Mouse (Mus musculus) testis, postnatal 10 days (tissue): ENCODE data around the gene Bco2.

ENCODE experiments used
- DNase-seq: peaks from one replicate; pipeline ENCODE4 v3.0.0; 2021; ENCODE audit warnings: low spot score

Gene Bco2

GRCm38 (mm10) chr9:50561145-50561917 is 6.3 kb upstream of the Bco2 start, which contains the start of gene Tex12:
Tex12 (minus strand) TSS chr9:50561325.
- peak; percentile 47 for DNase-seq

DNA sequence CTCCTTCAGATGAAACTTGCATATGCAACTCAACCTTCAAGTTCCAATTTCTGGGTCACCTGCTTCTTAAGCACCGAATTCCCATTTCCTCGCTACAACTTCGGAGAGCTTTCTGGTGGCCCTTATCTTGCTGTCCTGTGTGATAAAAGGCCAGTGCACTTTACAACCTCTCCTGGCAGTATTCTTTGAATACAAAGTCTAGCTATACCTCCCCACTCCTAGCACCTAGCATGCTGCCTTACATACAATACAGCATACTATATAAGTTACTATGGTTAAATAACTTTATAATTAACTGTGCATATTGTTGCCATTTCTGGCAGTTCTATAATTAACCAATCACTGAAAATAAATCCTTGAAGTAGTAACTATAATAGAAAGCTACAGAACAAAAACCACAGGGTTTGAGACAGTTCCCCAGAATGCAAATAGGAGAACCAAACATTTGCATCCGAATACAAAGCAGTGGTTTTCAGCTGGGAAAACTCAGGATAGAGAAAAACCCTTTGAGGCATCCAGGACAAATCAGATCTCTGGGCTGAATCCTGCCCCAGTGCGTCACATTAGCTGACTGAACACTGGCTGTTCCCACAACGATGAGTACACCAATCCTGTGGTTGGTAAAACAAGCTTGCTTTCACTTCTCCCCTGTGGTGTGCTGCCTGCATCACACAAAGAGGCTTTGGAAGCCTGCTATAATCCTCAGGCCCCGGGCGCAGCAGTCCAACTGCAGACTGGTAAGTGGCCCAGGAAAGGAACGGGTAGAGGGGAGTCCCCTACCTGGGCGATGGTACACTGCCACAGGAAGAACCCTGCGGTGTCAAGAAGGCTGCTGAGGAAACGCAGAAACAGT is 514 bp downstream of the Bco2 start, which contains the start of gene Il18:
TSS of gene Il18 (plus strand) at position 587 of the 853 bp plus-strand sequence.
- no peak for DNase-seq

DNA sequence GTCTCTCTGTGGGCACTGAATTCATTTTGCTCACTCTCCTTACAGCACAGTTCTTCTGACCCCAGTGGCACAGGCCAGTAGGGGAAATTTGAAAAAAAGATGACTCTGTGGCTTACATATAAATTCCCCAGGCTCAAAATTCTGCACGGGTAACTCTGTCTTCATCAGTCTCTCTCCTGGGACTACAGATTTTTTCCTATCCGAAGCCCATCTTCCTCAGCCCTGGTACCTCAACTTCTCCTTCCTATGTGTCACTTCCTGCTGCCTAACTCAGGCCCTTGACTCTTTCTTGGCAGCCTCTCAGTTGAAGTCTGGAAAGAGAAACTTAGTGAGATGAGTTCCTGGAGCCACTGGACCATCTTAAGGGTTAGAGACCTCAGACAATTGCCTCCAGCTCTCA is 1.4 kb downstream of the Bco2 start:
- DNase-seq, result no peak

DNA sequence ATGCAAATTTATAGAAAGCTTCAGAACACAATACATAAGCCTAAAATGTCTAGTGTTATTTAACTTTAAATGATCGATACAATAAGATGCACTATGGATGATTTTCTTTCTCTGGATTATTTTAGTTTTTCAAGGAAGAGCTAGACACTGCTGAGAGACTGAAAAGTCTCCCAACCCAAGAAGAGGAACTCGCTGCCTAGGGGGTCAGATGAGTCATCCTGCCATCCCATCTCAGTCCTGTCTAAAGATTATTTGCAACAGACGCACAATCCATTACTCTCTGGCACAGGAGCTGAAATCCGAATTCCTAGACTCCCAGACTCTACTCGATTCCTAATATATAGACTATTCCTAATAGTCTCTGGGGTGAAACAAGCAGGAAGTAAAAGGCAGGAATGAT is 2.8 kb downstream of the Bco2 start:
- no peak for DNase-seq

- DNase-seq, result no peak
These were observed 6.0 kb downstream of the Bco2 start for GRCm38 (mm10) chr9:50548936-50549335.

DNA sequence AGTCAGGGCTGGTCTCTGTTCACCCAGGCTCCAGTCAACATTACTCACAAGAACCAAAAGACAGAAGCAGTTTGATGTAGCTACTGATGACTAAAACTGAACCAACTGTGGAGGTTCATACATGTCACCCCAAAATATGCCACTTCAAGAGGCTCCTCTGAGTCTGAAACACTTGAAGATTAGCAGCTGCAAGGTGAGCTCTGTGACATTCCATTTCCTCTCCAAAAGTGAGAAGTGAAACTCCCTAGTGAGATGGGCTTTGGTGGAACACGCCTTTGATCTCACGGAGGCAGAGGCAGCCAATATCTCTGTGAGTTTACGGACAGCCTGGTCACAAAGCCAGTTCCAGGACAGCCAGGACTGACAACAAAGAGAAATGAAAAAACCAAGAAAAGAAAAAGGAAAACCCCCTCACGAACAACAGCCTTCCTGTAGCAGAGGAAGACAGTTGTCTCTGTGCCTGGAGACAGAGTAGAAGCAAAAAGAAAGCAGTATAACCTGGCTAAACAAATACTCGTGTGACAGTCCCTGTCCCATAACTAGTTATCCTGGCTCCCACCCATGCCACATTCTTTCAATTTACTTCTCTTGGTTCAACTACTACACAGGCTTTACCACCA is 7.0 kb downstream of the Bco2 start:
- DNase-seq, result no peak

GRCm38 (mm10) chr9:50542401-50542800 is 12.6 kb downstream of the Bco2 start:
- DNase-seq, result no peak

- no peak for DNase-seq
These were observed 14.8 kb downstream of the Bco2 start for GRCm38 (mm10) chr9:50540170-50540569.

GRCm38 (mm10) chr9:50537295-50537694 is 17.7 kb downstream of the Bco2 start:
- DNase-seq, result no peak

DNA sequence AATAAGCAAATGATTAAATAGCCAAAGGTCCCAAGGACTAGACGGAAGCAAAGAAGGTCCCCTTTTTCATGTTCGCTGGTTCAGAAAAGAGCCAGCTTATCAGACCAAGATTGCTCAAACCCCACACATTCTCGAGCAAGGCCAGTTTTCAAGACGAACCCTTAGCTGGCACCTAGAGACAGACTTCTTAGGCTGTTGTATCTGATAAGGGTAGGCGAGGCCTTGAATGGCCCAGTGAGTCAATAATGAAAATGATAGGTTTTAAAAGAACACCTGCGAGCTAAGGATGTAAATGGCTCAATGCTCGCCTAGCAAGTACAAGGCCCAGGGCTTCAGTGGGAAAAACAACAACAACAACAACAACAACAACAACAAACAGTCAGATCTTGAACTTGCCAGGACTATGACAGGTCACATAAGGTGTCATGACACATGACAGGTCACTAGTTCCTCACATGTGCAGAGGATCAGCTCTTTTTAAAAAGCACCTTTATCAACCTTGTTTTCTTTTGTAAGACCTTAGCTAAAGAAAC is 18.3 kb downstream of the Bco2 start:
- DNase-seq, result no peak

DNA sequence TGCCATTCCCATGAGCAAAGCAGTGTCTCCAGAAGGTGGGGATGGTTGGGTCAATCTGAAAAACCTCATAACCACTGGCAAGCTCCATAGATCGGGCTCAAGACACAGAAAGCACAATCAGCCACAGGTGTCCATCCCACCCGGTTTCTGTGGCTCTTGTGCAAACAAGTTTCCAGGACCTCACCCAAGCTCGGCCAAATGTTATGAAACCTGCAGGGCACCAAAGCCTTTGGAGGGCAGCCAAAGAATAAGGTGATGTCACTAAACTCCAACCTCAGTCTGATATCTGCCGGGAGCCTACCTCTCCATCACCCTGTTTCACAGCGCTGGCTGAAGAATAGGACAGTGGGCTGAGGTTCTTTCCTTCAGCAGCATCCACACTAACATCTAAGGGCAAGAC is 19.1 kb downstream of the Bco2 start:
- DNase-seq, result peak; percentile 33

DNA sequence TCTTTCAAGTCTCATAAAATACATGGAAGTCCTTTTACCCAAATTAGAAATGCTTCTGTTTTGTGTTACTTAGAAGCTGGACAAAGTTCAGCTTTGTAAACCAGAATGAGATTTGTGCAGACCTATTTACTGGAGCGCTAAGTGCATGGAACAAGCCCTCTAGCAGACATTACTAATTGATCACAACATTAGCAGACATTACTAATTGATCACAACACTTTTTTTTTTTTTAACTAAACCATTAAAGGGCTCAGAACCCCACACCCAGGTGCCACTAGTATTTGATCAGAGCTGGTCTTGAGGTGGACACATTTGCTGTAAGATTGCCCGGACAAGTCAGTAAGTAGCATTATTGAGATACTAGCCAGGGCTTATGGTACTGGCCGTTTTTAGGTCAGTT is 21.2 kb downstream of the Bco2 start:
- DNase-seq, result no peak

- DNase-seq, result no peak
These were observed 21.7 kb downstream of the Bco2 start for GRCm38 (mm10) chr9:50533328-50533727.

- no peak for DNase-seq
These were observed 24.1 kb downstream of the Bco2 start for GRCm38 (mm10) chr9:50530890-50531289.

GRCm38 (mm10) chr9:50528293-50528892 is 26.6 kb downstream of the Bco2 start, which contains the start of gene Pts:
Pts (minus strand) TSS chr9:50528724.
- DNase-seq, result peak; percentile 98

DNA sequence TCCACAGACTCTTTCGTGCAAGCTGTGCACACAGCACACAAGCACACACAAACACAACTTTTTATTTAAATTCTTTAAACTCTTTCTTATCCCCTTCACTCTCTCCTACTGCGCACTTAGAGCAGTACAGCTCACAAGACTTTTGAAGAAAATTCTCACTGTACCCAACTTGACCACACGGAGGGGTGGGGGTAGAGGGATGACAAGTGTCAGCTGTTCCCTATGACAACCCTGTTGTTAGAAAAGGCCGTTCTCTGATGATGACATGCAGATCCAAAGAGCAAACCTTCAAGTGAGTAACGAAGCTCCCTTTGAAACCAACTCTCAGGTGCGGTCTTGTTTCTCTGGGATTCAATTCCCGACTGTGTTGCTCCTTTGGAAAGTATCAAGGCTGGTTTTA is 27.1 kb downstream of the Bco2 start:
- no peak for DNase-seq

DNA sequence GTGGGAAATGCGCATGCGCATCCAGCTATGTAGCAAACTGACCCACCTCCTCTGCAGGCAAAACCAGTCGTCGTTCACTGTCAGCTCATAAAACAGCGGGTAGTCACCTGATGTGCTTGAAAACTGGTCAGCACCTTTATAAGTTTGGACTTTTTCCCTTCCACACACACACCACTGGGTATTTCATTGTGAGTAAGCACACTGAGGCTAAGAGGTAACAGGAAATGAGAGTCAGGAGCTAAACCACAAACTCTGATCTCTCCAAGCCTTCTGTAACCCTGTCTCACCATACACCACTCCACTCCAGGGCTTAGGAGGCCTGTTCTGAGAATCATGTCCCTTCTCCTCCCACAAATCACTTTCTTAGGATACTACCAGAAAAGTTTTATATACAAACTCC is 29.4 kb downstream of the Bco2 start:
- no peak for DNase-seq

GRCm38 (mm10) chr9:50524936-50525335 is 30.0 kb downstream of the Bco2 start:
- DNase-seq, result peak; percentile 33

- peak; percentile 30 for DNase-seq
These were observed 32.4 kb downstream of the Bco2 start for GRCm38 (mm10) chr9:50522574-50522973.

DNA sequence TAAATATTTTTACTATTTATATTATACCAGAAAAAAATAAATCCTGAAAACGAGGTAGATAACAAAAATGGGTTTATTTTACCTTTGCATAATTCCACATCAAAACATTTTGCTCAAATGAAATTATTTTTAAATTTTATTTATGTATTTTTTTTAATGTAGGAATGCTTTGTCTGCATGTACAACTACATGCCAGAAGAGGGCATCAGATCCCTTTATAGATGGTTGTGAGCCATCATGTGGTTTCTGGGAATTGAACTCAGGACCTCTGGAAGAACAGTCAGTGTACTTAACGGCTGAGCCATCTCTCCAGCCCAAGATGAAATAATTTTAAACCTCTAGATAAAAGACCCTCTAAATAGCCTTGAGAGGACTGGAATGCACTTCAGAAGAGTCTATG is 33.4 kb downstream of the Bco2 start:
- no peak for DNase-seq

DNA sequence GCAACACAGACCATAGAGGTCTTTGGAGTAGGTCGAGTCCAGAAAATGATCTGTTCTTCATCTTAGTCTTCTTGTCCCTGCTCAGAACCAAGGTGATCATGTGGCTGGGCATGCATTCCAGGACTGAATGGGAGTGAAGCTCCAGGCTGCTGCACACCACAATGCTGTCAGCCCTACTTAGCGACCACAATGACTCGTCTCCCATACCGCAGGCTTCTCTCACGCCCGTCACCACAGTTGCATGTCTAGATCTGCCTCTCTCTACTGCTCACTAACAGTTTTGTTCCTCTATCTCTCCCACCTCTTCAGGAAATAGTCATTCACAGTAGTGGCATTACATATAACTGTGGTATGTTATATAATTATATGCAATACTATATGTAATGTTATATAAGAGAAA is 34.2 kb downstream of the Bco2 start:
- no peak for DNase-seq

GRCm38 (mm10) chr9:50518781-50519180 is 36.2 kb downstream of the Bco2 start:
- peak; percentile 47 for DNase-seq
